Mouse (Mus musculus) midbrain, embryonic 12.5 days (tissue): Measurements from ENCODE around the gene Afap1. TPM values are rescaled to one million over a fixed set of nuclear protein-coding genes. Genes with fewer than 3 reads are reported as not detected.
A peak's percentile ranks its signal among the peaks of the same experiment; 100 is the strongest.

ENCODE experiments used
- ATAC-seq: fragments of 200-750 bp; cut with Nextera tagmentation; 2 replicates; pipeline ENCODE4 v1.8.0; 2017; ENCODE audit warnings: low read depth, moderate TSS enrichment, moderate library complexity; ENCODE audit not compliant: low FRiP score
- H3K27ac ChIP-seq: fragments of 300-500 bp; sonication (generic); replicated peaks from 2 replicates; pipeline ENCODE4 v1.5.1; 2016; ENCODE audit warnings: mild to moderate bottlenecking
- H3K27me3 ChIP-seq: fragments of 300-500 bp; sonication (generic); 2 replicates; pipeline ENCODE4 v1.6.1; 2016; ENCODE audit warnings: mild to moderate bottlenecking
- H3K36me3 ChIP-seq: fragments of 300-500 bp; sonication (generic); 2 replicates; pipeline ENCODE4 v1.6.1; 2016
- H3K4me1 ChIP-seq: fragments of 300-500 bp; sonication (generic); 2 replicates; pipeline ENCODE4 v1.6.1; 2016
- H3K4me2 ChIP-seq: fragments of 300-500 bp; sonication (generic); replicated peaks from 2 replicates; pipeline ENCODE4 v1.6.1; 2016; ENCODE audit warnings: mild to moderate bottlenecking, moderate library complexity
- H3K4me3 ChIP-seq: fragments of 300-500 bp; sonication (generic); 2 replicates; pipeline ENCODE4 v1.5.1; 2016; ENCODE audit warnings: mild to moderate bottlenecking
- H3K9ac ChIP-seq: fragments of 300-500 bp; sonication (generic); replicated peaks from 2 replicates; pipeline ENCODE4 v1.6.1; 2016; ENCODE audit warnings: mild to moderate bottlenecking, moderate library complexity
- H3K9me3 ChIP-seq: fragments of 300-500 bp; sonication (generic); 2 replicates; pipeline ENCODE4 v1.6.1; 2016; ENCODE audit warnings: mild to moderate bottlenecking
- WGBS: fragments of 180-500 bp; shearing (Covaris S2); methylation state at CpG from one replicate; pipeline ENCODE4 v1.1.7; 2016; 5-methylcytosine and 5-hydroxymethylcytosine counted together
- polyA plus RNA-seq: library from polyadenylated mRNA; unstranded; fragments of >200 nt; fragmentation: Nextera tagmentation; extraction: Ambion mirVana; gene quantifications from 2 replicates; pipeline ENCODE4 v1.2.1, GENCODE M21; 2016

The Afap1 gene
- polyA plus RNA-seq, 1 experiment from 2014 or later, result 60.7 TPM

GRCm38 (mm10) chr5:35985611-35986010, 92.5 kb downstream of the Afap1 start:
- 89% methylated on average over 8 of the region's 8 CpGs for WGBS
- no peak for ATAC-seq

GRCm38 (mm10) chr5:35988085-35988484, 95.0 kb downstream of the Afap1 start:
- H3K9me3 ChIP-seq, result no peaks in the 10 kb centered on the region
- no peak overlapping the region for H3K4me2 ChIP-seq
- ATAC-seq, result no peak
- no peak overlapping the region for H3K4me3 ChIP-seq
- 90% methylated on average over 8 of the region's 8 CpGs for WGBS
- H3K27me3 ChIP-seq, result no peaks in the 10 kb centered on the region
- no peak overlapping the region for H3K27ac ChIP-seq
- H3K4me1 ChIP-seq, result no peaks in the 10 kb centered on the region
- H3K36me3 ChIP-seq, result peaks cover 81% of the 10 kb centered on the region
- H3K9ac ChIP-seq, result no peak overlapping the region

More at GRCm38 (mm10) chr5:35985611-35986010, 92.5 kb downstream of the Afap1 start:
- H3K4me3 ChIP-seq, result no peak overlapping the region
- H3K4me2 ChIP-seq, result no peak overlapping the region
- H3K9ac ChIP-seq, result no peak overlapping the region
- H3K27me3 ChIP-seq, result no peaks in the 10 kb centered on the region
- no peaks in the 10 kb centered on the region for H3K9me3 ChIP-seq
- no peaks in the 10 kb centered on the region for H3K4me1 ChIP-seq
- H3K27ac ChIP-seq, result no peak overlapping the region
- H3K36me3 ChIP-seq, result peaks cover 72% of the 10 kb centered on the region

- Histone ChIP-seq H3K9ac (no peak overlapping the region), H3K4me3 (no peak overlapping the region), H3K4me2 (no peak overlapping the region), H3K4me1 (no peaks in the 10 kb centered on the region), H3K36me3 (peaks cover 80% of the 10 kb centered on the region), H3K9me3 (no peaks in the 10 kb centered on the region), H3K27me3 (no peaks in the 10 kb centered on the region), H3K27ac (no peak overlapping the region)
- no peak for ATAC-seq
- WGBS, result 79% methylated on average over 6 of the region's 6 CpGs
Observed at GRCm38 (mm10) chr5:35989506-35989905, 96.4 kb downstream of the Afap1 start.

GRCm38 (mm10) chr5:35989986-35990735, 97.0 kb downstream of the Afap1 start:
- Histone ChIP-seq H3K36me3 (peaks cover 73% of the 10 kb centered on the region), H3K4me3 (no peak overlapping the region), H3K4me2 (no peak overlapping the region), H3K27me3 (no peaks in the 10 kb centered on the region), H3K9ac (no peak overlapping the region), H3K4me1 (no peaks in the 10 kb centered on the region), H3K9me3 (no peaks in the 10 kb centered on the region), H3K27ac (no peak overlapping the region)
- WGBS, result 81% methylated on average over 11 of the region's 11 CpGs
- ATAC-seq, result no peak

- Histone ChIP-seq H3K4me3 (no peak overlapping the region), H3K4me1 (no peaks in the 10 kb centered on the region), H3K27me3 (no peaks in the 10 kb centered on the region), H3K9ac (no peak overlapping the region), H3K4me2 (no peak overlapping the region), H3K27ac (no peak overlapping the region), H3K36me3 (peaks cover 34% of the 10 kb centered on the region), H3K9me3 (no peaks in the 10 kb centered on the region)
- ATAC-seq, result no peak
- WGBS, result 87% methylated on average over 10 of the region's 10 CpGs
Observed at GRCm38 (mm10) chr5:36003797-36004196, 110.7 kb downstream of the Afap1 start.

GRCm38 (mm10) chr5:36006106-36006505, 113.0 kb downstream of the Afap1 start:
- no peak overlapping the region for H3K9ac ChIP-seq
- WGBS, result 85% methylated on average over 8 of the region's 8 CpGs
- peaks cover 14% of the 10 kb centered on the region for H3K36me3 ChIP-seq
- ATAC-seq, result no peak
- H3K4me2 ChIP-seq, result no peak overlapping the region
- H3K4me1 ChIP-seq, result no peaks in the 10 kb centered on the region
- no peaks in the 10 kb centered on the region for H3K9me3 ChIP-seq
- no peak overlapping the region for H3K27ac ChIP-seq
- no peak overlapping the region for H3K4me3 ChIP-seq
- H3K27me3 ChIP-seq, result no peaks in the 10 kb centered on the region

GRCm38 (mm10) chr5:36006586-36006985, 113.5 kb downstream of the Afap1 start:
- Histone ChIP-seq H3K4me3 (no peak overlapping the region), H3K9me3 (no peaks in the 10 kb centered on the region), H3K4me2 (no peak overlapping the region), H3K27ac (no peak overlapping the region), H3K4me1 (no peaks in the 10 kb centered on the region), H3K9ac (no peak overlapping the region), H3K36me3 (peaks cover 9% of the 10 kb centered on the region), H3K27me3 (no peaks in the 10 kb centered on the region)
- 84% methylated on average over 5 of the region's 5 CpGs for WGBS
- no peak for ATAC-seq

- no peak for ATAC-seq
- no peaks in the 10 kb centered on the region for H3K4me1 ChIP-seq
- 80% methylated on average over 10 of the region's 10 CpGs for WGBS
Observed at GRCm38 (mm10) chr5:36007649-36008048, 114.5 kb downstream of the Afap1 start.

GRCm38 (mm10) chr5:36009405-36009804, 116.3 kb downstream of the Afap1 start:
- no peaks in the 10 kb centered on the region for H3K36me3 ChIP-seq
- H3K27ac ChIP-seq, result no peak overlapping the region
- no peak overlapping the region for H3K4me3 ChIP-seq
- no peak overlapping the region for H3K4me2 ChIP-seq
- no peak overlapping the region for H3K9ac ChIP-seq
- no peak for ATAC-seq
- H3K4me1 ChIP-seq, result no peaks in the 10 kb centered on the region
- no peaks in the 10 kb centered on the region for H3K9me3 ChIP-seq
- no peaks in the 10 kb centered on the region for H3K27me3 ChIP-seq
- 91% methylated on average over 4 of the region's 4 CpGs for WGBS

More at GRCm38 (mm10) chr5:36007649-36008048, 114.5 kb downstream of the Afap1 start:
- Histone ChIP-seq H3K4me3 (no peak overlapping the region), H3K27me3 (no peaks in the 10 kb centered on the region), H3K4me2 (no peak overlapping the region), H3K27ac (no peak overlapping the region), H3K9me3 (no peaks in the 10 kb centered on the region), H3K36me3 (peaks cover 6% of the 10 kb centered on the region; the same call in 1 of the 2 replicates), H3K9ac (no peak overlapping the region)

GRCm38 (mm10) chr5:36018366-36018765, 125.2 kb downstream of the Afap1 start:
- no peak overlapping the region for H3K4me2 ChIP-seq
- H3K27ac ChIP-seq, result no peak overlapping the region
- H3K27me3 ChIP-seq, result no peaks in the 10 kb centered on the region
- no peak for ATAC-seq
- H3K36me3 ChIP-seq, result peaks cover 8% of the 10 kb centered on the region; the same call in 1 of the 2 replicates
- peaks cover 5% of the 10 kb centered on the region; the same call in 1 of the 2 replicates for H3K4me1 ChIP-seq
- no peak overlapping the region for H3K9ac ChIP-seq
- no peaks in the 10 kb centered on the region for H3K9me3 ChIP-seq
- no peak overlapping the region for H3K4me3 ChIP-seq
- WGBS, result 93% methylated on average over 3 of the region's 3 CpGs

- no peak overlapping the region for H3K9ac ChIP-seq
- no peaks in the 10 kb centered on the region for H3K9me3 ChIP-seq
- peaks cover 5% of the 10 kb centered on the region; the same call in 1 of the 2 replicates for H3K4me1 ChIP-seq
- H3K27ac ChIP-seq, result no peak overlapping the region
- H3K27me3 ChIP-seq, result no peaks in the 10 kb centered on the region
- no peak overlapping the region for H3K4me2 ChIP-seq
- 77% methylated on average over 3 of the region's 3 CpGs for WGBS
- ATAC-seq, result no peak
- no peak overlapping the region for H3K4me3 ChIP-seq
- peaks cover 15% of the 10 kb centered on the region; the same call in 1 of the 2 replicates for H3K36me3 ChIP-seq
Observed at GRCm38 (mm10) chr5:36021091-36021490, 128.0 kb downstream of the Afap1 start.

- no peaks in the 10 kb centered on the region for H3K27me3 ChIP-seq
- no peak overlapping the region for H3K4me2 ChIP-seq
- peaks cover 5% of the 10 kb centered on the region; the same call in 1 of the 2 replicates for H3K4me1 ChIP-seq
- 79% methylated on average over 1 of the region's 1 CpGs for WGBS
- no peak overlapping the region for H3K4me3 ChIP-seq
- no peaks in the 10 kb centered on the region for H3K9me3 ChIP-seq
- H3K36me3 ChIP-seq, result peaks cover 15% of the 10 kb centered on the region; the same call in 1 of the 2 replicates
- ATAC-seq, result no peak
- H3K27ac ChIP-seq, result no peak overlapping the region
- H3K9ac ChIP-seq, result 0 out of 2 replicates have a peak overlapping the region, but pooled peaks have one; percentile 6
Observed at GRCm38 (mm10) chr5:36022361-36022760, 129.2 kb downstream of the Afap1 start.
